Mouse (Mus musculus) B cell, adult 2 months (primary cell): ENCODE results near the gene Sorl1.

Experiments
- DNase-seq, 2 experiments: peaks; one replicate each; pipeline ENCODE4 v3.0.0; 2022

Sorl1 gene

GRCm38 (mm10) chr9:41995278-41995677 lies 128.8 kb downstream of the Sorl1 start:
- DNase-seq, result no peak

DNA sequence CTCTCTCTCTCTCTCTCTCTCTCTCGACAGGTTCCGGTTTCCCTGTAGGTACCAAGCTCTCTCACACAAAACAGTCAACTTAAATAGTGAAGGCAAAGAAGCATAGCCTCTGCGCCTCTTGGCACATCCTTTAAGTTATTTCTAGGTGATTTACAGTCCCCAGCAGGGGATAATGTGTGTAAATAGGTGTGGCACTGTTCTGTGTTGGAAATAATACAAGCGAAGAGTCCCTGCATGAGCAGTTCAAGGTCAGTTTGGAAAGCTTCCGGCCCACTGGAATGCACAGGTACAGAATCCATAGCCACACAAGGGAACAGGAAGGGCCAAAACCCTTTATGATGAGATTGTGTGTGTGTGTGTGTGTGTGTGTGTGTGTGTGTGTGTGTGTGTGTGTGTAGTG lies 130.3 kb downstream of the Sorl1 start:
- no peak for DNase-seq

DNA sequence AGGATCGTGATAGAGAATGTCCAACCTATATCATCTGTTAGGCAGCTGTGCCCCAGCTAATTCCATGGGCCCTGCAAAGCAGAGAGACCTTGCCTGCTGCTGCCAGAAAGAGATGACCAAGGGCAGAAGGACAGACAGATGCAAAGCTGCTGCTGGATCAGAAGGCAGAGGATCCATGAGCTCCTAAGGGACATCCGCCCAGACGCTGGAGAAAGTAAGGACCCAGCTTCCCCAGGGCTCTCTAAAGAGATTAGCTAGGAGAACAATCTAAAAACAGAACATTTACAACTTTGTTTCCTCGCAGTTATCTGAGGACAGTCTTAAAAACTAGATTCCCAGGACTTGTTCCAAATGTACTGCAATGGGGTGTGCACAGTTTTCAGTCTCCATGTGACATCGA lies 131.3 kb downstream of the Sorl1 start:
- no peak for DNase-seq

- DNase-seq, result no peak
Measured at GRCm38 (mm10) chr9:41985636-41986035, 138.5 kb downstream of the Sorl1 start.

- no peak for DNase-seq
Measured at GRCm38 (mm10) chr9:41985052-41985451, 139.0 kb downstream of the Sorl1 start.

DNA sequence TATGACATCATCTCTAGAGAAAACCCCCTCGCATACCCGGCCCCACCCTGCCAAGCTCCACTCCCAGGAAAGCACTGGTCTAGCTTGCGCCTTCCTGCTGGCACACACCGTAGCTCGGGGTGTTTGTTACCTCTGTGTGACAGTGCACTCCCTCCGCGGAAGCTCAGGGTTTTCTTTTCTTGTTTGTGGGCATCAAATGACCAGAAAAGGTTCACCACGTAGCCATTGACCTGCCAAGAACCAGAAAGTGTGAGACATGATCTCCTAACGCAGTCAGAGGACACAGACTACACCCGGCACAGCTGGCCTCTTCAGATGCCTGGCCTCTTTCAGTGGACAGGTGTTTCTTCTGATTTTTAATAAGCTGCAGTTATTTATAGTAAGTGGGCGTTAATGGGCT lies 139.8 kb downstream of the Sorl1 start:
- DNase-seq, result no peak

DNA sequence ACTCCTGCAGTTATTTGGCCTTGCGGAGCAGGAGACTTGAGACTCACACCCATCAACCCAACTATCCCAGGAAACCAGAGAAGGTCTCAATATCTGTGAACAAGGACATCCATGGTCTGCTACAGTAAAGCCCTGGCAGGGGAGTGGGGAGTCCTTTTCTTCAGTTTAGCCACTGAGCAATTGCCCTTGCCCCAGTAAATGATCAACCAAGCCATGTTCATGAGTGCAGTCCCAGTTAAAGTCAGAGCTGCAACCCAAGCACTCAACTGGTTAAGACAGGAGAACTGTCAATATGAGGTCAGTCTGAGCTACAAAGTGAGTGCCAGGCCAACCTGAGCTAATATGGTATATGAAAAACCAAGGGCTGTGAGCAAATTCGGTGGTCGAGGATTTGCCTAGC lies 140.8 kb downstream of the Sorl1 start:
- DNase-seq, result no peak

DNA sequence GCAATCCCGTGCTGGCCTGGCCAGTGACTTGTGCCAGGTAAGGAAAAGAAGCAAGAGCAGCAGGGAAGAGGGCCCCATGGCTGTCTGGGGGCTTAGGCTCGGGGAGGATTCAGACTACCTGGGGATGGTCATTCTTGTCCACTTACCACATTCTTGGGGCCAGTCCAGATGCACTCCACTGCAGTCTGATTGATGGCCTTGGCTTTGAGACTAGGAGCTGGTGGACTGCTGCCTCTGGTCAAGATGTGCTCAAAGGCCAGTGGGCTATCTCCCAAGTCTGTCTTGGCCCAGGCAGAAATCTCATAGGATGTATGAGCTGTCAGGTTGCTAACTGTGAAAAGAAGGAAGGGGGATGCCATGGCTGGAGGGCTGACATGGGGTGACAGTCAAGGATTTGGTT lies 141.3 kb downstream of the Sorl1 start:
- DNase-seq, result no peak

DNA sequence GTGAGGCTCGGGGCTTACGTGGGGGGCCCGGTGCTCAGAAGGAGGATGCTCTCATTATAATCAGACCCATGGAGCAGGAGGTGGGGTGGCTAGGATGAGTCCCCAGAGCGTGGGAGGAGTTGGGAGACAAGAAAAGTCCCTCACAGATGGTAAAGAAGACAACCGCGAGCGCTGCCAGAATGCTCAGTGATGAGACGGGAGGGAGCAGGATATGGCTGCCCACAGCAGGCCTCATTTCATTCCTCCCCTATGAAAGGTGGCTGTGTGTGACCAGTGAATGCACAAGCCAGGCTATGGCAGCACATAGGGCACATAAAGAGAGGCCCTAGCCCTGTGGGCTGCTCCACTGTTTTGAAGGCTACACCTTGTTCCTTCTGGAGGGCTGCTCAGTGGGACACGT lies 142.1 kb downstream of the Sorl1 start:
- DNase-seq, result no peak

DNA sequence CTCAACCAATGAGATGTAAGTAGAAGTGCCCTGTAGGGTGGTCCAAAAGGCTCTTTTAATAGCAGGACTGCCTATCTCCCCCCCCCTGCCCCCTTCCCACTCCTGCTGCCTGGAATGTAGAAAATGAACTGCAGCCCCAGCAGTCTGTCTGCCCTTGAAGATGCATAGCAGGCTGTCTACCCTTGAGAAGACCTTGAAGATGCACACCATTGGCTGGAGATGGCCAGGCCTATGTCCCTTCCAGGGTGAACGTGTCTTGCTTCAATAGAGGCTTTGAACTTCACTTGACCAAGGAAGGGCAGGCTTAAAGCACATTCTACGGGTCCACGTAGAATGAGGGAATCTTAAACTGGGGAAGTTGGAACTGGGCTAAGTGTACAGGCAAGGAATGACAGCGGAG lies 142.8 kb downstream of the Sorl1 start:
- DNase-seq, result no peak

GRCm38 (mm10) chr9:41980796-41981195 lies 143.3 kb downstream of the Sorl1 start:
- no peak for DNase-seq

- no peak for DNase-seq
Measured at GRCm38 (mm10) chr9:41978366-41978765, 145.7 kb downstream of the Sorl1 start.

GRCm38 (mm10) chr9:41975968-41976367 lies 148.1 kb downstream of the Sorl1 start:
- DNase-seq, result no peak

GRCm38 (mm10) chr9:41974661-41975060 lies 149.4 kb downstream of the Sorl1 start:
- DNase-seq, result no peak

DNA sequence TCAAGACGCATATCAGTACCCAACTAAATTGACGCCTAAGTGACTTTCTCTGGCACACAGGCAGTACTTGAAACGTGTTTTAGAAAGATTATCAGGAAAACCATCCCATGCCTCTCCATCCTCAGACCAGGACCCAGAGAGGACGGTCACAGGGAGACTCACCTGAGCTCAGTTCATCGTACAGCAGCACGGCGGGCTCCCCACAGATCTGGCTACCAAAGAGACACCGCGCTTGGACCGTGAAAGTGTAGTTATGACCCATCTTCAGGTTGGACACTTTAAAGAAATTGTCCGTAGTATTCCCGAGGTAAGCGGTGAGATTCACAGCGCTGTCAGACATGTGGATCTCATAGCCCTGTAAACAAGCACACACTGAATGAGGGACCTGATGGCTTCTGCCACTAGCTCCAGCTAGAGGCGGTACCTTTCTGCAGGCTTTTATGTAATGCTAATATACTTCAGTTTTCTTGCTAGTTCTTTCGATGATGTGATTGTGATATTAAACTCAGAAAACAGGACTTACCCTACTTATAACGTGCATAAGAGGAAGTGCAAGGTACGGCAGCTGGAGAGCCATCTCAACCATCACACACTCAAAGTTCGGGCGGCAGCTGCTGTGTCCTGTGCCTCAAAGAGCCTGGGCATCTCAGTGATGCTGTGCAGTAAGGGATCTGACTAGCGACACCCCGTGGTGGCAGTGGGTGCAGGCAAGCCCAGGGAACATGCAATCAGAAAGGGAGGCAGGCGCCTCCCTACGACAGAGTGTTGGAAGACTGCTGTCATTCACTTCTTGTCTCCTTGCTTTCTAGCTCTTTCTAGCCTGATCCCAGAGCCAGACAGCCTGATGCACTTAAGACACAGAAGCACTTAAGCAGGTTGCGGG lies 150.1 kb downstream of the Sorl1 start:
- DNase-seq, result peak; percentile 38 to 39

GRCm38 (mm10) chr9:41969961-41970360 lies 154.1 kb downstream of the Sorl1 start:
- no peak for DNase-seq

DNA sequence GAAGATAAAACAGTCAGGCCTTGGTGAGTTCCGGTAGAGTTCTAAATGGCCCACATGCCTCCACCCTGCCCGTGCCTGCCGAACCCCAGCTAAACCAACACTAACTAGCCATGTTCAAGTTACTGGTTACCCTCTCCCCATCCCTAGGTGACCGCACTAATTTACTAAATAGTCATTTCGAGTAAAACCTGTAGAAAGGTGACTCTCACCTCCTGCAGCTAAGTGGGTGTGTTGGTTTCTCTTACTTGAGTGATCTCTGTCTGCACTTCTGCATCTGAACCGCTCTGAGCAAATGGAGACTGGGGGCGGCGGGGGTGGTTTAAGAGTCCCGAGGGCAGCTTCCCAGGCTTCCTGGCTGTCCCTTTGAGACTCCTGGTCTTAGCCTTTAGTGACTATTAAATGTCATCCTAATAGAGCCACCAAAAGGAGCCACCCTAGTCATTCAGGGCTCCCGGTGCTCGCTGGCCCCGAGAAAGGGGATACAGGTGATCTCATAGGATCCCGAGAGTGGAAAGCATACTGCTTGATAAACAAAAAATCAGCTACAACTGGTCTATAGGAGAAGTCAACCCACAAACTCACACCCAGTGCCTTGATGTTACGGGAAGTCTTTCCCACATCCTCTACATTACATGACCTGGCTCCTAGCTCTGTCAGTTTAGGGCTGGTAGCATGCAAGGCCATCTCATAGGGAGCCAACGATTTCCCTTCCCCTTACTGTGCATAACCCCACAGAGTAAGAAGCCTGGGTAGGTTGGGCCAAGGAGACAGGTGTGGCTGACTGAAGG lies 155.2 kb downstream of the Sorl1 start:
- DNase-seq, result no peak

- DNase-seq, result no peak
Measured at GRCm38 (mm10) chr9:41961274-41961673, 162.8 kb downstream of the Sorl1 start.

DNA sequence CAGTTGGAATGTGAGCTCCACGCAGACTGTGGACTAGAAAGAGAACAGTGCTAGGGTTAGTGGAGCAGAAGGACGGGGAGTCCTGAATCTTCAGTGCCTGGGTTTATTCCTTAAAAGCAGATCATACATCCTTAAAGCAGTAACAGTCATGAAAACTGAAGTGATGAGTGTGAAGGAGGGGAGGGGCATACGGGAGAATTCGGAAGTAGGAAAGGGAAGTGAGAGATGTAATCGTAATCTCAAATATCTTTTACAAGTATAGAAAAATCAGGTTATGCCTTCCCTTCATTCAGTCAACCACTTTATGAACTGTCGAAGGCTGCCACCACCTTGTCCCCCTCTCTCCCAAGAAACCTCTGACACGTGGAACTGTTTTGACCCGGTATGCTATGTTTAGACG lies 165.8 kb downstream of the Sorl1 start:
- DNase-seq, result no peak

GRCm38 (mm10) chr9:41953486-41953885 lies 170.6 kb downstream of the Sorl1 start:
- peak; percentile 53 to 59 for DNase-seq

GRCm38 (mm10) chr9:41952650-41953204 lies 171.4 kb downstream of the Sorl1 start:
- DNase-seq, result no peak

GRCm38 (mm10) chr9:41951472-41952129 lies 172.5 kb downstream of the Sorl1 start:
- DNase-seq, result no peak

DNA sequence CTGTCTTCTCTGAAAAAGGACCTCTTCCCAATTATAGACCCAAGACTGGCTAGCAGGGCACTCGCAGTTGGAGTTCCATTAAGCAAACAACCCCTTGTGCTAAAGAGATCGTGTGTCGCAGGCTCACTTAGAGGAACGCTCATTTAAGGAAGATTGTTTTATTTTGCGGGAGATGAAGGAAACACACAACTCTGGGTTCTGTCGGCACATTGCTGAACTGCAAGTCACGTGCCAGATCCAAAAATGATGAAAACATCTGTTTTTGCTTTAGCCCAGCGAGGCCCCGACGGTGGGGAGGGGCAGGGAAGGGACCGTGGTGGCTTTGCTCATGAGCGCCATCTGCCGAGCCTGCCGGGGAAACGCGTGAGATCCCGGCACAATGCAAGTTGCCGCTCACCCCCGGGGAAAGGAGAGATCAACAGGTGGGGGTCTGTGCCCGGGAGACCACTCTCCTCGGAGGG lies 173.1 kb downstream of the Sorl1 start:
- peak; percentile 90 to 91 for DNase-seq
